Mouse (Mus musculus) liver, adult 2 months (tissue): Measurements from ENCODE around the gene 4930426L09Rik.

Experiments
- CTCF ChIP-seq: fragments of 200-500 bp; IDR thresholded peaks from 2 replicates; pipeline ENCODE4 v1.5.1; 2011; ENCODE audit warnings: low read depth, low read length, control low read depth
- POLR2A ChIP-seq: fragments of 200-500 bp; IDR thresholded peaks from 2 replicates; pipeline ENCODE4 v1.6.1; 2011; ENCODE audit warnings: low read length, control low read depth; ENCODE audit not compliant: insufficient read depth; ENCODE audit errors: extremely low read depth

GRCm38 (mm10) chr2:18988885-18989284 lies 9.3 kb upstream of the 4930426L09Rik start:
- TF ChIP-seq POLR2A (no peak), CTCF (no peak)
